Mouse (Mus musculus): ENCODE results near the gene Mdc1.
A peak's percentile ranks its signal among the peaks of the same experiment; 100 is the strongest.
"Not testable (repeated sequence)": the region's sequence is repeated elsewhere in the genome, so short reads cannot be mapped to it uniquely, and the experiment has no call there.

Mdc1 gene

GRCm38 (mm10) chr17:35822564-35822963 is 18.8 kb upstream of the Mdc1 start:
- DNase-seq (ENCODE audit: low spot score) = no peak

GRCm38 (mm10) chr17:35822964-35823937 is 18.1 kb upstream of the Mdc1 start, which contains the start of gene Flot1:
Gene Flot1, plus strand, starts transcription at chr17:35823230.
- DNase-seq (ENCODE audit: low spot score) = peak; percentile 93

DNA sequence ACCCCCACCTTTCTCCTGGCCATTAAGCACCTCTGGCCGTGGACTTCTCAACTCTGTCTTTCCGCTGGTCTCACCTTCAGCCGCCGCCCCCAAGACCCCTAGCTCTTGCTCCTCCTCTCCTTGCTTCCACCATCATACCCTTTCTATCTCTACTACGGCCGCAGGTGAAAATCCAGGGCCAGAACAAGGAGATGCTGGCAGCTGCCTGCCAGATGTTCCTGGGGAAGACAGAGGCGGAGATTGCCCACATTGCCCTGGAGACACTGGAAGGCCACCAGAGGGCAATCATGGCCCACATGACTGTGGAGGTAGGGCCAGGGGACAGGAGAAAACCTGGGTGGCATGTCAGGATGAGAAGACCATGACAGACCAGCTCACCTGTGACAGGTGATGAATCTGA is 16.9 kb upstream of the Mdc1 start:
- no peak for DNase-seq (ENCODE audit: low spot score)

- no peak for DNase-seq (ENCODE audit: low spot score)
These were observed 16.0 kb upstream of the Mdc1 start for GRCm38 (mm10) chr17:35825109-35825850.

DNA sequence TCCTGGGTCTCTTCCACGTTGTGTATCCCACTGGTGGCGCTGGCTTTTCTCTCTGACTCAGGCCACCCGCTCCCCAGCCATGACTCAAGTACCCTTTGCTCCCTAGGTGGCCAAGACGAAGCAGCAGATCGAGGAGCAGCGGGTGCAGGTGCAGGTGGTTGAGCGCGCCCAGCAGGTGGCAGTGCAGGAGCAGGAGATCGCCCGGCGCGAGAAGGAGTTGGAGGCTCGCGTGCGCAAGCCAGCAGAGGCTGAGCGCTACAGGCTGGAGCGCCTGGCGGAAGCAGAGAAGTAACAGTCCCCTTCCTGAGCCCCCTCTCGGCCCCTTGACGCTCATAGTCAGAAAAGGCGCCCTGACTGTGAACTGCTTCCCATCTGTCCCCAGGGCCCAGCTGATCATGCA is 11.6 kb upstream of the Mdc1 start:
- DNase-seq (ENCODE audit: low spot score) = peak; percentile 88

DNA sequence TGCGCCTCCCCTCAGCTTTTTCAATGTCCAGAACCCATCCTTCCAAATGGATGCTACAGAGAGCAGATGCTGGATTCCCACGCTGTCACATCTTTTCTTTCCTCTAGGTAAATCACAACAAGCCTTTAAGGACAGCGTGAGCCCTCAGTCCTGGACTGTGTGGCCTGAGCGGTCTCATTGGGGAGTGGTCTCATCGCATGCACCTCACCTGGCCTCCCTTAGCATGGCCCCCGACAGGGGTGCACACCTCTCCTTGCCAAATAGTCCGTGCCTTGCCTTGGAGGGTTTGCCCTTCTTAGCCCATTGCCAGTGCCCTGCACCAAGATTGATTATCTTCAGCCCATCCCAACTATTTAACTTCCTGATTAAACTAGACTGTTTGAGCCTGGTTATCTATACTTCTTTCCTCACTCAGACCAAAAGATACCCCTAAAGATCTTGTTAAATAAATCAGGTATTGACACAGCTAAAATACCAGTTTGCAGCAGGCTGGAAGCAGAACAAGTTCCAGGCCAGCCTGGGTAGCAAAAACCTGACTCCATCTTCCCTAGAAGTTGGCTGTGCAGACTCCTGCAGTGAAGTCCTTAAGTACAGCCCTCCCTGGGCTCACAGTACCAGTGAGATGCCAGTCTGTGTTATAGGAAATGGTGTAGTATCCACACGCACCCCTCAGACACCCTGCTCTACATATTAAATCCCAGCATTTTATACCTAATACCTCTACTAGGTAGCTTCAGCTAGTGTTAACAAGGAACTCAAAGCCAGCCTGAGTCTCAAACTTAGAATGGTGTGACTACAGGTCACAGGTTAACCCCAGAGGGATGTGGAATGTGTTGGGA is 8.7 kb upstream of the Mdc1 start:
- DNase-seq (ENCODE audit: low spot score) = no peak

DNA sequence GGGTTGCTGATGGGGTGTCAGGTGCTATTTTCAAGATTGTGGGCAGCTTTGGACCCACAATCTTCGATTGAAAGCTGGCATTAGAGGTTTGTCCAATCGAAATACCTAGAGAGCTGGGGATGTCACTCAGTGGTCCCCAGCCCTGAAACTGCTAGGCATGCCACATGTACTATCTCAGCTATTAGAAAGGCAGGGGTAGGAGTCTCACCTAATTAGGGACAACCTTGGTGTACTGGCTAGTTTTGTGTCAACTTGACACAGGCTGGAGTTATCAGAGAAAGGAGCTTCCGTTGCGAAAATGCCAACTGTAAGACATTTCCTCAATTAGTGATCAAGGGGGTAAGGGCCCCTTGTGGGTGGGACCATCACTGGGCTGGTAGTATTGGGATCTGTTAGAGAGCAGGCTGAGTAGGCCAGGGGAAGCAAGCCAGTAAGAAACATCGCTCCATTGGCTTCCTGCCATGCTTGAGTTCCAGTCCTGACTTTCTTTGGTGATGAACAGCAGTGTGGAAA is 8.0 kb upstream of the Mdc1 start:
- DNase-seq (ENCODE audit: low spot score) = no peak

- no peak for DNase-seq (ENCODE audit: low spot score)
These were observed 7.4 kb upstream of the Mdc1 start for GRCm38 (mm10) chr17:35833894-35834293.

DNA sequence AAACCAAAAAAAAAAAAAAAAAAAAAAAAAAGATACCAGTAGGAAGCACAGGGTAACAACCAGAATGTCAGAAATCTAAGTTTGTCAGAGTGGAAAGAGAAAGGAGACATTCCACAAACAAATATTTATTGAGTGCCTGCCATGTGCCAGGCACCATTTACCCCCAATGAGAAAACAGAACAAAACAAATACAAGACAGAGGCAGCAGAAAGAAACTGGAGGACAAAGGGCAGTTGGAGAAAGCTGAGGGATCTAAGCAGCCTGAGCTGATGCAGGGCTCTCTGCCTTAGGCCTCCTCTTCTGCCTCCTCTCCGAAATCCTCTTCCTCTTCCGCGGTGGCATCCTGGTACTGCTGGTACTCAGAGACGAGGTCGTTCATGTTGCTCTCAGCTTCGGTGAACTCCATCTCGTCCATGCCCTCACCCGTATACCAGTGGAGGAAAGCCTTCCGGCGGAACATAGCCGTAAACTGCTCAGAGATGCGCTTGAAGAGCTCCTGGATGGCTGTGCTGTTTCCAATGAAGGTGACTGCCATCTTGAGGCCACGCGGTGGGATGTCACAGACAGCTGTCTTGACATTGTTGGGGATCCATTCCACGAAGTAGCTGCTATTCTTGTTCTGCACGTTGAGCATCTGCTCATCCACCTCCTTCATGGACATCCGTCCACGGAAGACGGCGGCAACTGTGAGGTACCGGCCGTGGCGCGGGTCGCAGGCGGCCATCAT is 6.5 kb upstream of the Mdc1 start:
- DNase-seq (ENCODE audit: low spot score) = no peak

GRCm38 (mm10) chr17:35835424-35836140 is 5.7 kb upstream of the Mdc1 start:
- no peak for DNase-seq (ENCODE audit: low spot score)

- peak; percentile 82 for DNase-seq (ENCODE audit: low spot score)
These were observed 4.9 kb upstream of the Mdc1 start for GRCm38 (mm10) chr17:35836178-35836965.

DNA sequence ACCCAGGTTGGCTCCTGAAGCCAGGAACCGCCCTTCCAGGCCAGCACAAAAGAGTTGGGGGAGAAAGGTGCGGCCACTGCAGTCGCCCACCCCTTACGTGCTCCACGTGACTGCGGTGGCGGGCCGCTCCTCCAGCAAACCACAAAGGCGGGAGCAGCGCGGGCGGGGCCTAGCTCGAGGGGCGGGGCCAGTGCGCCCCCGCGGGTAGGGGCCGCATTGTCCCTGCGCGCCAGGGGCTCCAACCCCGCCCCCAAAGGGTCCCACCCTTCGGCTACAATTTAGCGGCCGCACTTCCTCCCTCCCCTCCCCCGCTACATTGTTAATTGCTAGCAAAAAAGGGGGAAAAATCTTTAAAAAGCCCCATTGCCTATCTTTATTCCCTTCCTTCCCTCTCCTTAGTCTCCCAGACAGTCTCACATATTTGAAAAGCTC is 4.3 kb upstream of the Mdc1 start:
- DNase-seq (ENCODE audit: low spot score) = peak; percentile 94

DNA sequence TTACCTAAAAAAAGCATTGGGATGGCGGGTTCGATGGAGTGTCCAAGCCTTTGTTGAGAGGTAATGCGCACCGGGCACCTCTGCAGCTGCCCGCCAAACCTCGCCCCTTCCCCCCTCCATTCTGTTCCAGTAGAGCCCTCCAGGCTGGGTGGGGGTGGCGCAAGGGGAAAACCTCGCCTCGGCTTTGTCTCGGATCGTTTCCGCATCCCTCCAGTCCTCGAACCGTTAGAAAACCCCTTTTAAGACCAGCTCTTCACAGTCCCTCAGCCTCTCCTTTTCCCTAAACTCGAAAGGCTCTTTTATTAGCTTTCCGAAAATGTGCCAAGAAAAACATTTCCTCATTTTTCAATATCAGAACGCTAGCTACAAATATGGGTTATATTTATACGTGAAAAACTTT is 3.8 kb upstream of the Mdc1 start:
- DNase-seq (ENCODE audit: low spot score) = no peak

- peak; percentile 97 for DNase-seq (ENCODE audit: low spot score)
These were observed 3.2 kb upstream of the Mdc1 start, which contains the start of gene Tubb5 for GRCm38 (mm10) chr17:35838122-35838544. Gene Tubb5, minus strand, starts transcription at chr17:35838306.

DNA sequence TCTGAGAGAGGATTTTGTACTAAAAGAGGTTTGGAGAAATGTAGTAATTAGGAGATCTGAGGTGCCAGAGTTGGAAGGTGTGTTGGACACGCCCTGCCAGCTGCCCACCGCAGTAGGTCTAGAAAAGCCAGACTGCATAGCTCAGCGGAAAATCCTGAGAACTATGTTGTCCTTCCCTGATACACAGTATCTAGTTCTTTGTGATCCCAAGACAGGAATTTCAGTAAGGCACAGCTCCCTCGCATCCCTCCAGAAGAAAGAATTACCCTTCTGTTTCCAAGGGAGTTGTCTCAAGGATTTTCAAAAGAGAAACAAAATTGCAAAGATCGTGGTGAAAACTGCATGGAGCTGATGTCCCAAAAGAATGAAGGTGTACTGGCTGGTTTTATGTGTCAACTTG is 2.7 kb upstream of the Mdc1 start:
- DNase-seq (ENCODE audit: low spot score) = peak; percentile 17

- DNase-seq (ENCODE audit: low spot score) = not testable (repeated sequence)
These were observed 2.3 kb upstream of the Mdc1 start for GRCm38 (mm10) chr17:35839002-35839401.

GRCm38 (mm10) chr17:35840561-35840960 is 754 bp upstream of the Mdc1 start:
- no peak for DNase-seq (ENCODE audit: low spot score)

DNA sequence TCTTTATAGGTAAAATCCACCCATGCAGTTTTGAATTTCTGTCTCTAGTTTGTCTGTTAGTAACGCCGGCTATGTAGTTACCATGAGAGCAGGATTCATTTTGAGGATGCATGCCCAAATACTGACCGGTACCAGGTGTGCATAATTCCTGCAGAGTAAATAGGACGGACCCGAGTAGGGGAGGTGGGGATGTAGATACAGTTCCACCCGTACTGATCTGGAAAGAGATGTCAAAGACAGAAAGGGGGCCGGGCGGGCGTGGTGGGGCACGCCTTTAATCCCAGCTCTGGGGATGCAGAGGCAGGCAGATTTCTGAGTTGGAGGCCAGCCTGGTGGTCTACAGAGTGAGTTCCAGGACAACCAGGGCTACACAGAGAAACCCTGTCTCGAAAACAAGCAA is 691 bp downstream of the Mdc1 start:
- DNase-seq (ENCODE audit: low spot score) = peak; percentile 14

DNA sequence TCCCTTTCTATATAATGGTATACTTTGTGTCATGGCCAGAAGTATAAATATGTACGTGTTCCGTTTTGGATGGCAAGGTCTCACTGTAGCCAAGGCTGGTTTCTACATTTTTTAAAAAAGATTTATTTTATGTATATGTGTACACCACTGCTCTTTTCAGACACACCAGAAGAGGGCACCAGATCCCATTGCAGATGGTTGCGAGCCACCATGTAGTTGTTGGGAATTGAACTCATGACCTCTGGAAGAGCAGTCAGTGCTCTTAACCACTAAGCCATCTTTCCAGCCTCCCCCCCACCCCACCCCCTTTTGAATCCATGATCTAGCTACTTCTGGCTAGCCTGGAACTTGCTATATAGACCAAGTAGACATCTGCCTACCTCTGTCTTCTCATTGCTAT is 2.2 kb downstream of the Mdc1 start:
- DNase-seq (ENCODE audit: low spot score) = no peak

- no peak for DNase-seq (ENCODE audit: low spot score)
These were observed 6.8 kb downstream of the Mdc1 start for GRCm38 (mm10) chr17:35848112-35848511.
